Mouse (Mus musculus) cerebellum, postnatal 14 days (tissue): Measurements from ENCODE around the gene Adora1.

Source experiments
- DNase-seq, 2 experiments: peaks; one replicate each; pipeline ENCODE4 v3.0.0; 2021; ENCODE audit warnings: mixed read lengths in 2 of 2

The Adora1 gene

GRCm38 (mm10) chr1:134152626-134153590, 82.3 kb downstream of the Adora1 start:
- DNase-seq = no peak

DNA sequence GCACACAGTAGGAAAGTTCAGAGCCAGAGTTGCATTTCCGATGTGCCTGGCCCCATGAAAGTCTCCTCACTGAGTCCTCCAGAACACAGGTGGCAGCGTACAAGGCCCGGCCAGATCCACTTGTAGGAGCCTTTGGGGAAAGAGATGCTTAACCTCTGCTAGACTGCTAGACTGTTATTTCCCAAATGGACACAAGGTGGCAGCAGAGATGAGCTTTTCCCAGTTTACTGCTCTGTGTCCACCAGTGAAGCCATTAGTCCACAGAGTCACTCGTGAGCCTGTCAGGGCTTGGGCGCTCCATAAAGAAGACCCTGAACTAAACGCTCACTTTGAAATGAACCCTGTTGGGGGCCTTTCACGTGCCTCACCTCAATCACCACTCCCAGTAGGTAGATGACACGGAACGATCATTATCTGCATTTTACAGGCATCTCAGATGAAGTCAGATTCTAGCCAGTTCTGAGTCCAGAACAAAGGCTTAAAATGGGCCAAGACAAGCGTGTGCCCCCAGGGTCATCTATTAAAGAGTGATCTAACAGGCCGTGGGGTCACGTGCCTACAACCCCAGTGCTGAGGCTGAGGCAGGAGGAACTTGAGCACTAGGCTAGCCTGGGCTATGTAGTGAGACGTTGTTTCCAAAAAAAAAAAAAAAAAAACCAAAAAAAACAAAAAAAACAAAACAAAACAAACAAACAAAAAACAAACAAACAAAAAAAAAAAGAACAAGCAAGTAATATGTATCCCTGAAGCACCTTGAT, 83.4 kb downstream of the Adora1 start:
- DNase-seq = peak; percentile 93 to 95

- DNase-seq = no peak
Observed at GRCm38 (mm10) chr1:134150745-134151144, 84.5 kb downstream of the Adora1 start.

DNA sequence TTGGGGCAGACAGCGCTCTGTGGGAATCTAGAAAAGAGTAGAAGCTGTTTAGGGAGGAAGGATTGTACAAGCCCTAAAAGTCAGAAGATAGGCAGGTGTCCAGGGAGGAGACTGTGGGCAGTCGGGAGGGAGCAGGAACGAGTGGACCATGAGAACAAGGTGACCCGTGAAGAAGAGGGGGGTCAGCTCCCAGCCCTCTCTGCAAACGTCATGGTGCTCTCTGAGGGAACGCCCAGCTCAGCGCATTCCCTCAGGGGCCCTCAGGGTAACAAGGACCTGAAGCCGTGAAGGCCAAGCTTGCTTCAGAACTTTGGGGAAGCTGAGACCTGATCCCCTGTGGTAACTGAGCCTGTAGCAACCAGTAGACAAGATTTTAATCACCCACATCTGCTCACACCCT, 85.2 kb downstream of the Adora1 start:
- DNase-seq = no peak
